Mouse (Mus musculus) kidney, embryonic 14.5 days (tissue): ENCODE data around the gene Enho. TPM values are rescaled to one million over a fixed set of nuclear protein-coding genes. Genes with fewer than 3 reads are reported as not detected.

ENCODE experiments used
- ATAC-seq: fragments of 200-750 bp; cut with Nextera tagmentation; 2 replicates; pipeline ENCODE4 v1.8.0; 2017; ENCODE audit warnings: moderate number of reproducible peaks, mild to moderate bottlenecking, moderate TSS enrichment, moderate library complexity; ENCODE audit not compliant: low FRiP score, low TSS enrichment
- H3K27ac ChIP-seq: fragments of 300-500 bp; sonication (generic); 2 replicates; pipeline ENCODE4 v1.5.1; 2014; ENCODE audit warnings: low read depth, mild to moderate bottlenecking, low read length, moderate library complexity, mixed read lengths
- H3K27me3 ChIP-seq: fragments of 300-500 bp; sonication (generic); 2 replicates; pipeline ENCODE4 v1.6.1; 2014; ENCODE audit warnings: mild to moderate bottlenecking, low read length; ENCODE audit not compliant: control insufficient read depth, insufficient read depth
- H3K36me3 ChIP-seq: fragments of 300-500 bp; sonication (generic); 2 replicates; pipeline ENCODE4 v1.6.1; 2014; ENCODE audit warnings: low read length, mixed read lengths; ENCODE audit not compliant: control insufficient read depth, insufficient read depth
- H3K4me1 ChIP-seq: fragments of 300-500 bp; sonication (generic); 2 replicates; pipeline ENCODE4 v1.6.1; 2014; ENCODE audit warnings: low read length, mixed read lengths; ENCODE audit not compliant: control insufficient read depth, insufficient read depth
- H3K4me2 ChIP-seq: fragments of 300-500 bp; sonication (generic); replicated peaks from 2 replicates; pipeline ENCODE4 v1.6.1; 2014; ENCODE audit warnings: low read depth, mild to moderate bottlenecking, low read length
- H3K4me3 ChIP-seq: fragments of 300-500 bp; sonication (generic); 2 replicates; pipeline ENCODE4 v1.5.1; 2014; ENCODE audit warnings: mild to moderate bottlenecking, low read length
- H3K9ac ChIP-seq: fragments of 300-500 bp; sonication (generic); 2 replicates; pipeline ENCODE4 v1.6.1; 2014; ENCODE audit warnings: low read depth, mild to moderate bottlenecking, low read length, moderate library complexity
- H3K9me3 ChIP-seq: fragments of 300-500 bp; sonication (generic); 2 replicates; pipeline ENCODE4 v1.6.1; 2016; ENCODE audit warnings: low read length; ENCODE audit not compliant: control insufficient read depth
- WGBS: fragments of 180-500 bp; shearing (Covaris S2); extraction: QIAGEN DNeasy Blood & Tissue Kit; methylation state at CpG from one replicate; pipeline ENCODE4 v1.1.7; 2014; 5-methylcytosine and 5-hydroxymethylcytosine counted together
- polyA plus RNA-seq: library from polyadenylated mRNA; unstranded; fragments of >200 nt; fragmentation: Nextera tagmentation; extraction: Ambion mirVana; gene quantifications from 2 replicates; pipeline ENCODE4 v1.2.1, GENCODE M21; 2014

The Enho gene
- polyA plus RNA-seq, 1 experiment from 2014 or later = 23.5 TPM

GRCm38 (mm10) chr4:41671500-41671899 lies 31.4 kb upstream of the Enho start:
- Histone ChIP-seq H3K36me3 (peaks cover 27% of the 10 kb centered on the region; the same call in 1 of the 2 replicates), H3K9me3 (no peaks in the 10 kb centered on the region), H3K4me3 (no peak overlapping the region), H3K9ac (peak overlapping the region; percentile 18; the same call in 1 of the 2 replicates), H3K27me3 (no peaks in the 10 kb centered on the region), H3K4me1 (peaks cover 41% of the 10 kb centered on the region), H3K27ac (no peak overlapping the region), H3K4me2 (no peak overlapping the region)
- 0 out of 2 replicates have a peak, but pooled peaks have one; percentile 7 for ATAC-seq
- 22% methylated on average over 5 of the region's 5 CpGs for WGBS

- Histone ChIP-seq H3K9me3 (no peaks in the 10 kb centered on the region), H3K27me3 (no peaks in the 10 kb centered on the region), H3K4me2 (no peak overlapping the region), H3K4me1 (peaks cover 40% of the 10 kb centered on the region), H3K9ac (no peak overlapping the region), H3K4me3 (no peak overlapping the region), H3K27ac (no peak overlapping the region), H3K36me3 (peaks cover 27% of the 10 kb centered on the region; the same call in 1 of the 2 replicates)
- WGBS = 85% methylated on average over 18 of the region's 18 CpGs
- ATAC-seq = no peak
Observed at GRCm38 (mm10) chr4:41670836-41671235, 30.7 kb upstream of the Enho start.

- 51% methylated on average over 11 of the region's 11 CpGs for WGBS
Observed at GRCm38 (mm10) chr4:41666646-41667045, 26.5 kb upstream of the Enho start.

GRCm38 (mm10) chr4:41665009-41665675 lies 25.0 kb upstream of the Enho start:
- WGBS = 3% methylated on average over 6 of the region's 8 CpGs
- H3K9ac ChIP-seq = no peak overlapping the region
- H3K4me2 ChIP-seq = peak overlapping the region; percentile 15
- H3K27me3 ChIP-seq = no peaks in the 10 kb centered on the region
- H3K36me3 ChIP-seq = peaks cover 11% of the 10 kb centered on the region; the same call in 1 of the 2 replicates
- ATAC-seq = peak; percentile 81
- peak overlapping the region; percentile 88 for H3K27ac ChIP-seq
- H3K4me3 ChIP-seq = no peak overlapping the region
- H3K9me3 ChIP-seq = no peaks in the 10 kb centered on the region
- peaks cover 65% of the 10 kb centered on the region for H3K4me1 ChIP-seq

More at GRCm38 (mm10) chr4:41666646-41667045, 26.5 kb upstream of the Enho start:
- no peak overlapping the region for H3K4me3 ChIP-seq
- peak overlapping the region; percentile 71; the same call in 1 of the 2 replicates for H3K27ac ChIP-seq
- peaks cover 57% of the 10 kb centered on the region for H3K4me1 ChIP-seq
- no peaks in the 10 kb centered on the region for H3K27me3 ChIP-seq
- no peak overlapping the region for H3K9ac ChIP-seq
- H3K4me2 ChIP-seq = no peak overlapping the region
- no peaks in the 10 kb centered on the region for H3K9me3 ChIP-seq
- ATAC-seq = no peak
- H3K36me3 ChIP-seq = peaks cover 19% of the 10 kb centered on the region; the same call in 1 of the 2 replicates

GRCm38 (mm10) chr4:41664533-41664932 lies 24.4 kb upstream of the Enho start:
- 6% methylated on average over 7 of the region's 7 CpGs for WGBS
- no peaks in the 10 kb centered on the region for H3K27me3 ChIP-seq
- H3K4me1 ChIP-seq = peaks cover 71% of the 10 kb centered on the region

GRCm38 (mm10) chr4:41663614-41664013 lies 23.5 kb upstream of the Enho start:
- Histone ChIP-seq H3K4me2 (no peak overlapping the region), H3K36me3 (no peaks in the 10 kb centered on the region; the same call in 1 of the 2 replicates), H3K27me3 (no peaks in the 10 kb centered on the region), H3K9me3 (no peaks in the 10 kb centered on the region), H3K4me1 (peaks cover 80% of the 10 kb centered on the region), H3K9ac (peak overlapping the region; percentile 28; the same call in 1 of the 2 replicates), H3K27ac (peak overlapping the region; percentile 42; the same call in 1 of the 2 replicates), H3K4me3 (no peak overlapping the region)
- ATAC-seq = peak; percentile 25
- WGBS = 9% methylated on average over 9 of the region's 9 CpGs

More at GRCm38 (mm10) chr4:41664533-41664932, 24.4 kb upstream of the Enho start:
- no peak overlapping the region for H3K4me3 ChIP-seq
- H3K9ac ChIP-seq = no peak overlapping the region
- no peaks in the 10 kb centered on the region for H3K9me3 ChIP-seq
- peak overlapping the region; percentile 15; the same call in 1 of the 2 replicates for H3K4me2 ChIP-seq
- peak overlapping the region; percentile 88 for H3K27ac ChIP-seq
- ATAC-seq = peak; percentile 24; the same call in 1 of the 2 replicates
- peaks cover 7% of the 10 kb centered on the region; the same call in 1 of the 2 replicates for H3K36me3 ChIP-seq

- WGBS = 39% methylated on average over 11 of the region's 11 CpGs
- 0 out of 2 replicates have a peak, but pooled peaks cover 4% of the 10 kb centered on the region for H3K36me3 ChIP-seq
- no peak for ATAC-seq
- H3K27ac ChIP-seq = no peak overlapping the region
- H3K9me3 ChIP-seq = no peaks in the 10 kb centered on the region
- H3K4me2 ChIP-seq = no peak overlapping the region
- H3K4me1 ChIP-seq = peaks cover 84% of the 10 kb centered on the region
- no peaks in the 10 kb centered on the region for H3K27me3 ChIP-seq
- H3K4me3 ChIP-seq = no peak overlapping the region
- H3K9ac ChIP-seq = no peak overlapping the region
Observed at GRCm38 (mm10) chr4:41662723-41663122, 22.6 kb upstream of the Enho start.

GRCm38 (mm10) chr4:41660851-41661430 lies 20.8 kb upstream of the Enho start:
- H3K4me1 ChIP-seq = peaks cover 72% of the 10 kb centered on the region
- 10% methylated on average over 11 of the region's 11 CpGs for WGBS

GRCm38 (mm10) chr4:41659556-41659955 lies 19.4 kb upstream of the Enho start:
- Histone ChIP-seq H3K4me2 (no peak overlapping the region), H3K9ac (no peak overlapping the region), H3K27ac (0 out of 2 replicates have a peak overlapping the region, but pooled peaks have one; percentile 52), H3K36me3 (peaks cover 12% of the 10 kb centered on the region; the same call in 1 of the 2 replicates), H3K27me3 (no peaks in the 10 kb centered on the region), H3K9me3 (no peaks in the 10 kb centered on the region), H3K4me1 (peaks cover 59% of the 10 kb centered on the region), H3K4me3 (no peak overlapping the region)
- 57% methylated on average over 13 of the region's 13 CpGs for WGBS
- no peak for ATAC-seq

More at GRCm38 (mm10) chr4:41660851-41661430, 20.8 kb upstream of the Enho start:
- H3K4me2 ChIP-seq = no peak overlapping the region
- H3K27ac ChIP-seq = no peak overlapping the region
- 0 out of 2 replicates have a peak, but pooled peaks have one; percentile 5 for ATAC-seq
- peaks cover 12% of the 10 kb centered on the region; the same call in 1 of the 2 replicates for H3K36me3 ChIP-seq
- H3K9me3 ChIP-seq = no peaks in the 10 kb centered on the region
- no peaks in the 10 kb centered on the region for H3K27me3 ChIP-seq
- no peak overlapping the region for H3K4me3 ChIP-seq
- no peak overlapping the region for H3K9ac ChIP-seq
